Mouse (Mus musculus): ENCODE data around the gene Coro1b.

The Coro1b gene

DNA sequence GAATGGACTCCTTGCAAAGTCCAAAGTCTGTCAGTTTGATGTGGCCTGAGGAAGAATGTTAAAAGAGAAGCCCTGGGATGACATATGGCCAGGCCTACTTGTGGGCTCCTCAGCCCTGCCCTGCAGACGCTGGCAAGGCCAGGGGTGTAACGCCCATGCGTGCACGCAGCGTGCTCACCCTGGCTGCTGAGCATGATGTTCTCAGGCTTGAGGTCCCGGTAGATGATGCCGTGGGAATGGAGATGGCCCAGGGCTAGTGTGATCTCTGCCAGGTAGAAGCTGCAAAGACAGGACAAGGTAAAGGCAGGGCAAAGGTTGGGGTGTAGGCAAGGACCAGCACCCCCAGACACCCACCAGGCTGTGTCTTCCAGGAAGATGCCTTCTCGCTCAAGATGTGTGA, 10.6 kb downstream of the Coro1b start:
- no peak for DNase-seq (ENCODE audit: low spot score in 2 of 2)

DNA sequence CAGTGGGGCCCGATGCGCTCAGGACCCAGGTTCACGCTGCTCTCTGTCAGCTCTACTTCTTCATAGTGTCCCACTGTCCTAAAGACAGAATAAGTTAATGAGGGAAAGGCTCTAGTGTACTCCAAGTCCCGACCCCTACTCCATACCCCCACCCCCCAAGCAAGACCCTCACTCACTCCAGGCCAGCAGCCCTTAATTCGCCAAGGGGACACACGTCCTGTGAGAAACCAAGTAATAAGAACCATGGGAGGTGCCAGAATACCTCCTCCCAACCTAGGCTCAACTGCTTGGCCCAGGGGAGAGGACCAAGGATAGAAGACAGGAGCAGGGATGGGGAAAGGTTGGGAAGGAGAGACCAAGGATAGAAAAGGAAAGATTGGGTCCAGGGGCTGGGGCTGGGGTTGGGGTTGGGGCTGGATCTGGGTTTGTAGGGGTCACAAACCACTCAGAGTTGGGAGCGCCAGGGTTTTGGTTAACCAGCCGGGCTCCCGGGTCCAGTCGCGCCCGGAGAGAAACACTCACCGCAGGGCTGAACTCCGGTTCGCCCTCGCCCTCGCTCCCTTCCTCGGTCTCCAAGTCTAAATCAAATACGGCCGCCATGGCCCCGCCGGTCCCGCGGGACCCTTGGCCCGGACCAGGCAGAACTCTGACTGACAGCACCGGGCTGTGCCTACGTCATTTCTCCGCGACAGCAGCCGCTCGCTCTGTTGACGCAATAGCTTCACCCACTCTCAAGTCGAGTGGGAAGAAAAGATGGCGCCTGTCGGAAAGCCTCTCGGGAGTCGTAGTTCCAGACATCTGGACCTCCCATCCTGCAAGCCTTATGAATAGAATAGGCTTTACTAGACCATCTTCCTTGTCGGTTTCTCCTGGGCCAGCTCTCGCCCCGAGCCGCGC, 14.5 kb downstream of the Coro1b start, which contains the start of gene Rps6kb2:
Rps6kb2 (minus strand) TSS at position 709 of the 897 bp plus-strand sequence.
- peak; percentile 93 to 96 for DNase-seq (ENCODE audit: low spot score in 2 of 2)

DNA sequence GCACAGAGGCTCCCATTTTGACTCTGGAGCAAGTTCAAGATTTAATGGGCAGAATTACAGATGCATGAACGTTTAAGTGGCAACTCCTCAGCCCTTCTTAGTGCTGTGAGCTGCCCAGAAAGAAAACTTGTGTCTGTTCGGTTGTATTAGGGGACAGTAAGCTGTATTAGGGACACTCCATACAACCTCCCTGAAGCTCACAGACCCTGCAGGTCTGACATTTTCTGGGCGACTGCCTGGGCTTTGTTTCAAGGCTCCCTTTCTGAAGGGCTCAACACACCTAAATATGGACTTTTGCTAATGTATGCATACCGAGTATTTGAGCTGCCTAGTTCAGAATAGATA, 15.1 kb downstream of the Coro1b start:
- no peak for DNase-seq (ENCODE audit: low spot score in 2 of 2)

DNA sequence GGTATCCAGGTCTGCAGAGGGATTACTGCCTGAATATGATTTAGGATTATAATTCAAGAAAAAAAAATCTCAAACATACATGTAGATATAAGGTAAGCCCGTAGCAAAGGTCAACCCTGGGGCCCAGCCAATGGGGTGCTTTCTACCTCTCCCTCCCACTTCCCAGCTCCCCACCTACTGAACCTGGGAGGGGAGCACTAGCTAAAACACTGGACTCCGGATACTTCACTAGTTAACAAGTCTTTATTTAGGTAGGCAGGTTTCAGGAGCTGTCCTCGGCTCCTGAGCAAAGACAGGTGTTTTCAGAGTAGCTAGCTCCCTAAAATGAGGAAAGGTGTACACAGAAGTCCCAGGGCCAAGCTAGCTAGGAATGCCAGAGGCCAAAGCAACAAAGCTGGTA, 15.7 kb downstream of the Coro1b start:
- no peak for DNase-seq (ENCODE audit: low spot score in 2 of 2)

DNA sequence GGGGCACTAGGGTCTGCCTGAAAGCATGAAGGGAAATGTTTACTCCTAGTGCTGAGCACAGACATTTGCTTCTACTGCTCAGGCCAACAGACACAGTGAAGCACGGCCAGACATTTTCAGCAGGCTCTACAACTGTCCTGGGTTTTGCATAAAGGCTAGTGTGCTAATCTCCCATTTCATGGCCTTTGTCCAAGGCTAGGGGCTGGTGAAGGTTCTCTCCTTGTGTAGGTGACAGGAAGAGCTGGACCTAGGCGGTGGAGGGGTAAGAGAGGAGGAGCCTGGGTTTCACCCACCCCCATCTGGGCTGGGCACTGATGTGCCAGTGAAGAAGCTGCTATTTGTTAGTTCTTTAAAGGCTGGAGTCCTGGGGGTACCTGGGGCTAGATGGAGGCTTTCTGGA, 16.3 kb downstream of the Coro1b start:
- no peak for DNase-seq (ENCODE audit: low spot score in 2 of 2)

DNA sequence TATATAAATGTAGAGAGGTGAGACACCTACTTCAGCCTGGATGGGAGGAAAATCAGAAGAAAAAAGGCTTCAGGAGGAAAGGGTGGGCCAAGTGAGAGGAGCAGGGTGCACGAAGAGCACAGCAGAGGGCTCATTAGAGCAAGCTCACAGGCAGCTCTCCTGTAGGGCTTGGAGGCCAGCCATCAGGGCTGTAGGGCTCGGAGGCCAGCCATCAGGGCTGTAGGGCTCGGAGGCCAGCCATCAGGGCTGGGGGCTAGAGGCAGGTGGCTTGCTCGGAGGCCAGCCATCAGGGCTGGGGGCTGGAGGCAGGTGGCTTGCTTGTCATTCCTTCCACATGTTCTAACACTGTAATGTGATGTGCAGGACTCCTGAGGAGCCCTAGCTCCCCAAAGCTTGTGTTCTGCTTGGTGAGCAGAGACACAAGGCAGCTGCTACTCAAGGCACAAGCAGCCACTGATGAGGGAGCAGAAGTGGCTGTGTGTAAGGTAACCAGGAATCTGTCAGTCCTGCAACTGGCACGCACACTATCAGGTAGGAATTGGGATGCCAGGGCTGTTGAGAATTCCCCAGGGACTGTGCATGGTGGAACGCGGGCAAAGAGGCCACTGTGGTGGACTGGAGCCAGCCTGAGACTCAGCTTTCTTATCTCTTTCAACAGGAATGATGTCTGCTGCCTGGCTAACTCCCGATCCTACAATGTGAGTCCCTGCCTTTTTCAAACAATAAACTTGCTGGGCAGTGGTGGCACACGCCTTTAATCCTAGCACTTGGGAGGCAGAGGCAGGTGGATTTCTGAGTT, 18.5 kb downstream of the Coro1b start:
- DNase-seq (ENCODE audit: low spot score in 2 of 2), result no peak

DNA sequence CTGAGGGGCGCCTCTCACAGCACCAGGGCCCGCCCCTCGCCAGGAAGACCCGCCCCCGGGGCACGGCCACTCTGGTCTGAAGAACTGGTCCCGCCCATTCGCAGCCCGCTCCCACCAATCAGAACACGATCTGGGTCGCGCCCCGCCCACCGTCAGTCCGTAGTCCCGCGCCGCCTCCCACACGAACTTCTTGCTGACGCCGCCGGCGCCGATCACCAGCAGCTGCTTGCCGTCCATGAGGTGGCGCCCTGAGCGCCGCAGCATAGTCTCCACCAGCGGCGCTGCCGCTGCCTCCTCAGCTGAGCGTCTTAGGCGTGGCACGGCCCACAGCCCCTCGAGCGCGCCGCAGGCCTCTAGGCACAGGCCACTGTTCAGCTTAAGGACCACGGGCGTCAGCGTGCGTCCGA, 21.0 kb downstream of the Coro1b start:
- peak; percentile 100 for DNase-seq (ENCODE audit: low spot score in 2 of 2)

DNA sequence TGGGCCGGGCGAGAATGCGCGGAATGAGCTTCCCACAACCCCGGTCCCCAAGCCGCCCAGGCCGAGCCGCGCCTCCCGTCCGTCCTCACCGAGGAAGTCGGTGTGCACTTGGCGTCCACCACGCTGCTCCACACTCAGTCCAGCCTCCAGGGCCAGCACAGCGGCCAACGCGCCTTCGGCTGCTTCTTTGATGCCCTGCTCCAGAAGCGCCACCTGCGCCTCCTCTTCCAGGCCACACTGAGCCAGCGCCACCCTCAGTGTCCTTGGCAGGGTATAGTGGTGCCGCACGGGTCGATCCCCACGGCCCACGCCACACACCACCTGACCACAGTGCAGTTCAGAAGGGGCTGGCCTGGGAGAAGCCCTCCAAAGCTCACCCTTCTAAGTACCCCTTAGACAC, 21.4 kb downstream of the Coro1b start:
- no peak for DNase-seq (ENCODE audit: low spot score in 2 of 2)

DNA sequence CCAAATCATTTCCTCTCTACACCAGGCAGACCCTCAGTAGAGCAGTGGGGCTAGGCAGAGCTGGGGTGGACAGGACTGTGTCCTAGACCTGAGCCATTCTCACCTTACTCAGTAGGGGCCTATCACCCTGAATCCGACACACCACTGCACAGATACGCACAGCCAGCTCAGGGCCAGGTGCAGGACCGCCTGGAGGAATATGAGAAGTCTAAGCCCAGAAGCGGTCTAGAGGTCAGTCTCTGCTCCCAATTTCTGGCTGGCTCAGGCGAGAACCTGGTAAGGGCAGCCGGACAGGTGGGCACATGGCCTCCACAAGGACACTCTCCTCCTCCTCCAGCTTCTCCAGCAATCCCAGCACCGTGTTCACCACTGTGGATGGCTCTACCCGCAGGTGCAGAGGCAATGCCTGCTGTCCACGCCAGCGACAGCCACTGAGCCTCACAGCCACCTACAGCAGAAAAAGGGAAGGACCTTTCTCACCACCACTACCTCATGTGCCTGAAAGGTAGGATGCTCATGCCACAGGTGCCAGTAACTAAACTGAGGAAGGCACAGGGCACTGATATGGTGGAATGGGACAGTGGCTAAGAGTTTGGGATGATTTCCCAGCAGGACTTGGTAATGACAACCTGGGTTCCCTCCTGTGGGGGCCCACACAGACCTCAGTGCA, 22.4 kb downstream of the Coro1b start:
- DNase-seq (ENCODE audit: low spot score in 2 of 2), result no peak

DNA sequence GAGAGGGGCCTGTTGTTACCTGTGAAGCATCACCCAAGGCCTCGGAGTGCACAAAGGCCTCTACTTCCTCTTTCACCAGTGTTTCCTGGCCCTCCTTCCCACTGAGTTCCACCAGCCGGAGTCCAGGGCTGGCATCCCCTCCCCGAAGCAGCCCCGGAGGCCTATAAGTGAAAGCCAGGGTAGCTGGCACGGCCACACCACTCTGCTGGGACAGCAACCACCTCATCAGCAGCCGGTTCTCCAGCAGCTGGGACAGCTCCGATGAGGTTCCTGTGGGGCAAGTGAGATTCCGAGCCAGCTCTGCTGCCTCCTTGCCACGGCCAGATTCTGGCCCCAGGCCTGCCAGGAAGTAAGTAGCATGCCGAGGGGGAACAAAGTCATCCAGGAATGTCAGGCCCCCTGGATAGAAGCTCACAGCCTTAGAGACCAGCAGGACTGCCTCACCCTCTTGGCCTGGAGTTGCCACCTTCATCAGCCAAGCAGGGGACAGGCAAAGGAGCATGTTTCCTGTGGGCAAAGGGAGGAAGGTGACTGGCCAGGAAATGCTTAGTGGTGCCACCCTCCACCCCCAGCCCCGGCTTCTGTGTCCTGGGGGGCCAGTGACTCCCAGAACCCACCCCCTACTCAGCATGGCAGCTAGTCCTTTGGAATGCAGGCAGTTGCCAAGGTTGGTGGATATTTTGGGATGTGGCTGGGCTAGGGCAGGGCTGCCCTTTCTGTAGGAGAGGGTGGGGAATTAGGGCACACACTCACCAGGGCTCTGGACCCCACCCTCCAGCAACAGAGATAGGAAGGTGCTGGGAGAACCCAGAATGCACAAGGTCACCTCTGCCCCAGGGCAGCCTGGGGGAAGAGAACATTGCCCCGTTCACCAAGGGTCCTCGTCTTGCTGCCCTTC, 23.2 kb downstream of the Coro1b start:
- peak in 1 of 2 experiments; percentile 72 for DNase-seq (ENCODE audit: low spot score in 2 of 2)

DNA sequence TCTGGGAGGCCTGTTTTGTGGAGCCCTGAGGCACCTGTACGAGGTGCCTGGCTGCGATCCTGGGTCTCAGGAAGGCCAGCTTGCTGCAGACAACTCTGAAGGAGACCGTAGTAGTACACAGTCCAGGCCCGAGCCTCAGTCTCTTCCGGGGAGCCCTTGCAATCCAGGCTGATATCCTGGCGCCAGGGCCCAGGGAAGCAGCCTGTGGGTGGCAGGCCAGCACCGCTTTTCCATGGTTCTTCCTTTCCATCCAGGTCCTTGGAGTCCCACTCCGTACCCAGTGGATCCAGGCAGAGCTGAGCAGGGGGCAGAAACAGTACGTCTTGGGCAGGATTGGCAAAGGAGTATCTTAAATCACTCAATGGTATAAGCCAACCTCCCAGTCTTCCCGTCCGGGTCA, 24.5 kb downstream of the Coro1b start:
- no peak for DNase-seq (ENCODE audit: low spot score in 2 of 2)

DNA sequence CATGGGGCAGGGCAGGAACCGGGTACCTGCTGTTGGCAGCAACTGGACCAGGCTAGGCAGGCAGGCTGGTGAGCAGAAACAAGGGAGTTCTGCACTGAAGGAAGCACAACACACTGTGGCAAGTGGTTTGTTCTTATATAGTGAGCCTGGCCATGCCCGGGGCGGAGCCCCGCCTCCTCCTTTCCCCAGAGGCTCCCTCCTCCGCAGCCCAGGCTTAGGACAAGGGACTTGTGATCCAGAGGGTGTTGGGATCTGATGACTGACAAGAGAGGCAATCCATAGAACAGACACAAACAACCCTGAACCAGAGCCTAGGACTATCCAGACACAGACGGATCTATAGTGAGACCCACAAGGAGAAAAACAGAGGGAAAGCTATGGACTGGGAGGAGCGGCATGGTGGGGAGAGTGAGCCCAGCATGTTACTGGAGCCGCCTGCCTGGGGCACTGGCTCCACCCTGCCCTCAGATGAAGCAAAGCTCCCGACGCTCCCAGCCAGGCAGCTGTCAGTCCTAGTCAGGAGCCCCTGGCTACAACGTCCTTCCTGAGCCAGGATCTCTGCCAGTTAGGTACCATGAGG, 27.0 kb downstream of the Coro1b start, which contains the start of gene Carns1:
Carns1 (minus strand) TSS at position 112 of the 580 bp plus-strand sequence.
- DNase-seq (ENCODE audit: low spot score in 2 of 2), result no peak

DNA sequence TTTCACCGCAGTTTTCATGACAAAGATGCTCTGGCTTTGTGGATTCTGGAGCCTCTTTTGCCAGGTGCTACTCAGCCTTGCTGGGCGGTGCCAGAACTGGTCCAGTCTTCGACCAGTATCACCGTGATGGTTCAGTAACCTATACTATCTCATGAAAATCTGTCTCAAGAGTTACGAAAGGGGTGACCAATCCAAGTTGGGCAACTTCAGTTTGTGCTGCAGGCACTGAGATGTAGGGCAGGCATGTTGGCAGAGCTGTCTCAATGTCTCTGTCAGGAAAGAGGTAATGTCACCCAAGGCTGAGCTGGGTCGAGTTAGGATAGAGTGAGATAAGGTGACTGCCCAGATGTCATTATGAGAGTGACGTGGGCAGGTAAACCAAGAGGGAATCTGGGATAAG, 32.0 kb downstream of the Coro1b start:
- DNase-seq (ENCODE audit: low spot score in 2 of 2), result no peak

DNA sequence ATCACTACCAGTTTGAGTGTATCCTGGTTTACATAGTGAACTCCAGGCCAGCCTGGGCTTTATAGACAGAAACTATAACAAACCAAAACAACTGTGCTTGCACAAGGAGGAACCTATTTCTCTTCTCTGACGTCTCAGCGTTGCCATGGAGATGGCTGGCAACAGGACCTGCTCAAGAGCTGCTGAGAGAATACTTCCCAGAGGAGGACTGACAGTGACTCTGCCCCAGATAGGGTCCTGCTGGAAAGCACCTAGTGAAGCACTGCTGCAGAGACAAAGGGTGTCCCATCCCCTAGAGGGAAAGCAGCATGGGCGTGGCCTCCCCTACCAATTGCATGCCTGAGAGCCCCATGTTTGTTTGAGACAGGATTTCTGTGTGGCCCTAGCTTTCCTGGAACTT, 33.5 kb downstream of the Coro1b start:
- peak in 1 of 2 experiments; percentile 48 for DNase-seq (ENCODE audit: low spot score in 2 of 2)

DNA sequence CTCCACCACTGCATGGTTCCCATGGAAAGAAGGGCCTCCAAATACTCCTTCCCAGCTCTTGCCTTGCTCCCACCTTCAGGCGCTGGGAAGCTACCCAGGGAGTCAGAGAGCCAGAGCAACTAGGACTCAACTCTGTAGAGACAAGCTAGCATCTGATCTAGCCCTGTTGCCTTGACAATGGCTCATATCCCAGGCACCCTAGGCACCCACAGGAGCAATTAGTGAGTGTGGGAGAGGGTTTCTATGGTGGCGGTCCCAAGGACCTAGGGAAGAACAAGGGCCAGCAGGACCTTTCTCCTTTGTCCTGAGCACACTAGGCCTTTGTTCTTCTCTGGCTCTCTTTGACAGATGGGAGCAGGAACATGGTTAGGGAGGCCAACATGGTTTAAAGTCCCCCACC, 35.3 kb downstream of the Coro1b start:
- no peak for DNase-seq (ENCODE audit: low spot score in 2 of 2)

DNA sequence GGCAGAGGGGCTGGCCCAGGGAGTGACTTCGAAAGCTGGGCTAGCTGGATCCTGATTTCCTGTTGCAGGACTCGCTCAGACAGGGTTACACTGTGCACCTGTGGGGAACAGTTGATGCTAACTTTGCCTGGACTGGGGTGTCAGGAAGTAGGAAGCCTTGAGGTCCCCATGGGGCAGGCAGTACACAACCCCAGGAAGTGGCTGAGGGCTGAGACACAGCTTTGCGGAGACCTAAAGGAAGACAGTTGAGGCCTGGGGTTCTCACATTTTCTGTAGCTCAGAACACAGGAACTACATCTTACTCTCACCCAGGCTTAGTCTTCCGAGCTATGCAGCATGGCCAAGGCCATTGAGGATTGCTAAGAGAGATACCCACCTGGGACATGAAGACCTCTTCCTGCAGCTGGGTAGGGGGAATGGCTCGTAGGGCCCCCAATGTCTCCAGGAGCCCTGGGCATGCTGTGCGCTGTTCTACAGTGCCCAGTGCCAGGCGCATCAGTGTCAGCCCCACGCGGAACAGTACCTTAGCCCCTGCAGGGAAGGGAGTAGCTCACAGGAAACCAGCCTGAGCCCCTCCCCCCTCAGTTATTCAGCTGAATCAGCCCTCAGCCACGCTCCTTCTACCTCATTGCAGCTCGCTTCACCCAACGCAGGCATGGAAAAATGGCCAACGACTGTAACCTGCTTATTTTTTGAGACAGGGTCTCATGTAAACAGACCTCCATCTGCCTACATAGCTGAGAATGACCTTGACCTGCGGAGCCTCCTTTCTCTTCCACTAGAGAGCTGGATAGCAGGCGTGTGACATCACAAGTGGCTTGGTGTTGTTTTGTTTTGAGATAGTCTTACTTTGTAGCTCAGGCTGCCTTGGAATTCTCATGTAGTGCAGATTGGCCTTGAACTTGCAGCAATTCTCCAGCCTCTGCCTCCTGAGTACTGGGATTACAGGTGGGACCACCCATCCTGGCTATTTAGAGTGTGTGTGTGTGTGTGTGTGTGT, 36.9 kb downstream of the Coro1b start:
- DNase-seq (ENCODE audit: low spot score in 2 of 2), result peak; percentile 63 to 78

DNA sequence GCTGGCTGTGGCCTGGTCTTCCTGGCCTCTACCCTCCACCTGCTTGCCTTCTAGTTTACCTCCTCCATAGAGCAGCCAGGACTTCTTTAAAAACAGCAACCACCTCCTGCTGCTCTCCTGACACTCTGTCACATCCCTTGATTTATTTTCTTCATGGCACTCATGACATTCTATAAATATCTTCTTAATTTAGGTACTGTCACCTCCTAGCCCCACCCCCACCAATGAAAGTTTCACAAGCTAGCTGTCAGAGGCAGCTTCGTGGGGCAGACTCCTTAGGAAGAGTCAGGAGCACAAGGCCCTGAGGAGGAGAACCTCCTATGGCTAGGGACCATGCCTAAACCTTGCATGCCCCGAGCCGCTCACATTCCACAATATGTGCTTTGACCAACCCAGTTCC, 38.9 kb downstream of the Coro1b start:
- DNase-seq (ENCODE audit: low spot score in 2 of 2), result no peak

DNA sequence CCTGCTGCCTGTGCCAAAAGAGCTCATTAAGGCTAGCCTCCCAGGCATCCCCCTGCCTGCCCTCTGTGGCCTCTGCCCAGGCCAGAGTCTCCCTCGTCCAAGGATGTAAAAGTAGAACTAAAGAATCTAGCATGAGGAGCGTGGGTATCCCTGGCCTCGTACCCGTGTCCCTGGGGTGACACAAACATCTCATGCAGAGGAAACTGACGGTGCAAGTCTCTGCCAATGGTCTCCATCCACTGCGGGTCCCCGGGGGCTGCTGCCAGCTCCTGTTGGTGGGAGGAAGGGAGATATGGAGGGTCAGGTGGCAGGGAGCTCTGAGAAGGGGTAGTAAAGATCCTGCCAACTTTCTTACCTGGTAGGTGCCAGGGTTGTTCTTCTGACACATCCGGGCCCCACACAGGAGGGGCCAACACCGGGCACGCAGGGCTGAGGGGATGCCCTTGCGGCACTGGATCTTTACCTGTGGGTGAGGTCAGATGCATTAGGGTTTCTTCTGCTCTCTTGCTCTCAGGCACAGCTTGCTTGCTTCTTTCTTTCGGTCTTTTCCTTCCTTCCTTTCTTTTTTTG, 40.7 kb downstream of the Coro1b start:
- no peak for DNase-seq (ENCODE audit: low spot score in 2 of 2)

DNA sequence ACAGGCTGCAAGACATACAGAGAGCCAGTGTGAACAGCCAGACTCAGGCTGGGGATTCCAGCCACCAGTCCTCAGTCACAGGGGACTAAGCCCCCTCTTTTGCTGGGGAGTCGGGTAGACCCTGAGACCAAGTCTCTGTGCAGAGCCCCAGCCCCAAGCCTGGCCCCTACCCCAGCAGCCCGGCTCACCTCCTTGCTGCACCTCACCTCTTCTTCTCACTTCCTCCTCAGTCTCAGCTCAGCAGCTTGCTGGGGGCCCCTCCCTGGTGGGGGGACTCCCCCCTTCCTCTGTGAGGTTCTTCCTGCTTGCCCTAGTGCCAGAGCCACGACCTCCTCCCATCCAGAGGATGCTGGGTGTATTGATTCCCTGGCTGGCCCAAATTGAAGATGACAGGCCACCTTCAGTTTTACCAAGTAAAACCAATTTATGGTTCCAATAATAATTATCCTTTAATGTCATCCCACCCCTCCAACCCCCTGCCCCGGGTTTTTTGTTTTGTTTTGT, 42.5 kb downstream of the Coro1b start, which contains the start of gene Tbc1d10c:
Tbc1d10c (minus strand) TSS at position 454 of the 504 bp plus-strand sequence.
- DNase-seq (ENCODE audit: low spot score in 2 of 2), result peak; percentile 76 to 85
